Mouse (Mus musculus) cerebral cortex, adult 2 months (tissue): ENCODE data around the gene Prps2.

Experiments
- WGBS: fragments of 180-500 bp; shearing (Covaris S2); methylation state at CpG from one replicate; pipeline ENCODE4 v1.1.7; 2018; 5-methylcytosine and 5-hydroxymethylcytosine counted together

The Prps2 gene

GRCm38 (mm10) chrX:167382047-167382853 is at the start of gene Prps2:
Gene Prps2 (minus strand): TSS chrX:167382749.
- WGBS, result 3% methylated on average over 39 of the region's 47 CpGs

- WGBS, result 77% methylated on average over 1 of the region's 1 CpGs
Measured at GRCm38 (mm10) chrX:167417654-167418053, 35.1 kb upstream of the Prps2 start.

GRCm38 (mm10) chrX:167394940-167395339 is 12.4 kb upstream of the Prps2 start:
- 85% methylated on average over 3 of the region's 3 CpGs for WGBS

- WGBS, result 63% methylated on average over 1 of the region's 1 CpGs
Measured at GRCm38 (mm10) chrX:167386647-167387046, 4.1 kb upstream of the Prps2 start.

- WGBS, result 21% methylated on average over 7 of the region's 7 CpGs
Measured at GRCm38 (mm10) chrX:167382854-167383186, 271 bp upstream of the Prps2 start.

GRCm38 (mm10) chrX:167381583-167382046 is 934 bp downstream of the Prps2 start:
- WGBS, result under 1% methylated on average over 18 of the region's 18 CpGs

GRCm38 (mm10) chrX:167380073-167380472 is 2.5 kb downstream of the Prps2 start:
- 69% methylated on average over 4 of the region's 4 CpGs for WGBS

GRCm38 (mm10) chrX:167361231-167361630 is 21.3 kb downstream of the Prps2 start:
- WGBS, result 95% methylated on average over 3 of the region's 3 CpGs

GRCm38 (mm10) chrX:167359704-167360103 is 22.8 kb downstream of the Prps2 start:
- 86% methylated on average over 7 of the region's 7 CpGs for WGBS

GRCm38 (mm10) chrX:167357415-167357814 is 25.1 kb downstream of the Prps2 start:
- WGBS, result 65% methylated on average over 2 of the region's 2 CpGs

- 90% methylated on average over 3 of the region's 3 CpGs for WGBS
Measured at GRCm38 (mm10) chrX:167355965-167356364, 26.6 kb downstream of the Prps2 start.

- 64% methylated on average over 2 of the region's 2 CpGs for WGBS
Measured at GRCm38 (mm10) chrX:167353617-167354016, 28.9 kb downstream of the Prps2 start.

- WGBS, result 93% methylated on average over 1 of the region's 1 CpGs
Measured at GRCm38 (mm10) chrX:167346440-167346839, 36.1 kb downstream of the Prps2 start.

GRCm38 (mm10) chrX:167344356-167344755 is 38.2 kb downstream of the Prps2 start:
- WGBS, result 83% methylated on average over 1 of the region's 1 CpGs

- WGBS, result 93% methylated on average over 3 of the region's 3 CpGs
Measured at GRCm38 (mm10) chrX:167341811-167342210, 40.7 kb downstream of the Prps2 start.

GRCm38 (mm10) chrX:167340190-167340589 is 42.4 kb downstream of the Prps2 start:
- 96% methylated on average over 2 of the region's 2 CpGs for WGBS

- WGBS, result 94% methylated on average over 1 of the region's 1 CpGs
Measured at GRCm38 (mm10) chrX:167337990-167338389, 44.6 kb downstream of the Prps2 start.

- 96% methylated on average over 1 of the region's 1 CpGs for WGBS
Measured at GRCm38 (mm10) chrX:167334571-167334970, 48.0 kb downstream of the Prps2 start.

- 75% methylated on average over 1 of the region's 1 CpGs for WGBS
Measured at GRCm38 (mm10) chrX:167332607-167333006, 49.9 kb downstream of the Prps2 start.

GRCm38 (mm10) chrX:167330993-167331392 is 51.6 kb downstream of the Prps2 start:
- 59% methylated on average over 4 of the region's 4 CpGs for WGBS

- WGBS, result 57% methylated on average over 6 of the region's 6 CpGs
Measured at GRCm38 (mm10) chrX:167330399-167330798, 52.1 kb downstream of the Prps2 start, which contains the start of gene Tlr7. Gene Tlr7 (minus strand): TSS chrX:167330558.

GRCm38 (mm10) chrX:167329620-167330019 is 52.9 kb downstream of the Prps2 start:
- 52% methylated on average over 1 of the region's 1 CpGs for WGBS

GRCm38 (mm10) chrX:167329098-167329497 is 53.5 kb downstream of the Prps2 start:
- 9% methylated on average over 1 of the region's 1 CpGs for WGBS

- WGBS, result 80% methylated on average over 3 of the region's 3 CpGs
Measured at GRCm38 (mm10) chrX:167328519-167328918, 54.0 kb downstream of the Prps2 start.
